Mouse (Mus musculus) myocyte (in vitro differentiated cells): ENCODE results near the gene Tsacc. TPM values are rescaled to one million over a fixed set of nuclear protein-coding genes. Genes with fewer than 3 reads are reported as not detected.
A peak's percentile ranks its signal among the peaks of the same experiment; 100 is the strongest.

Experiments used
- H3K27me3 ChIP-seq: one replicate; pipeline ENCODE4 v1.6.1; 2011; ENCODE audit not compliant: control insufficient read depth, insufficient read depth, insufficient read length
- H3K36me3 ChIP-seq: one replicate; pipeline ENCODE4 v1.6.1; 2011; ENCODE audit not compliant: control insufficient read depth, insufficient read depth
- H3K4me2 ChIP-seq: one replicate; pipeline ENCODE4 v1.6.1; 2011; ENCODE audit warnings: low read depth, control low read depth
- H3K4me3 ChIP-seq: one replicate; pipeline ENCODE4 v1.5.1; 2011; ENCODE audit warnings: mild to moderate bottlenecking, control low read depth, moderate library complexity
- H3K79me2 ChIP-seq: one replicate; pipeline ENCODE4 v1.6.1; 2011; ENCODE audit not compliant: control insufficient read depth, insufficient read depth
- H3ac ChIP-seq: one replicate; pipeline ENCODE4 v1.6.1; 2011; ENCODE audit not compliant: control insufficient read depth, insufficient read length
- CEBPB ChIP-seq: IDR thresholded peaks from 2 replicates; pipeline ENCODE4 v1.6.1; 2011; ENCODE audit warnings: mild to moderate bottlenecking, moderate library complexity; ENCODE audit not compliant: poor library complexity, insufficient read depth, severe bottlenecking
- E2F4 ChIP-seq: IDR thresholded peaks from one replicate; pipeline ENCODE4 v1.6.1; 2011; ENCODE audit warnings: mild to moderate bottlenecking, control low read depth, moderate library complexity; ENCODE audit not compliant: insufficient read depth
- MAX ChIP-seq: IDR thresholded peaks from one replicate; pipeline ENCODE4 v1.6.1; 2011; ENCODE audit warnings: low read depth, mild to moderate bottlenecking, control low read depth
- MYOD1 ChIP-seq, 3 experiments: IDR thresholded peaks; one replicate each; pipeline ENCODE4 v1.6.1; 2011; ENCODE audit warnings: control low read depth in 2 of 3, low read depth in 2 of 3, mild to moderate bottlenecking in 2 of 3, moderate library complexity in 1 of 3; ENCODE audit not compliant: insufficient read length in 2 of 3, control insufficient read depth in 1 of 3
- MYOG ChIP-seq, 3 experiments: IDR thresholded peaks; one replicate each; pipeline ENCODE4 v1.6.1; 2011; ENCODE audit warnings: control low read depth in 2 of 3, low read depth in 2 of 3, mild to moderate bottlenecking in 2 of 3; ENCODE audit not compliant: insufficient read length in 2 of 3, control insufficient read depth in 1 of 3, insufficient read depth in 1 of 3
- POLR2A ChIP-seq: IDR thresholded peaks from one replicate; pipeline ENCODE4 v1.6.1; 2011; ENCODE audit warnings: low read depth, mild to moderate bottlenecking, control low read depth, moderate library complexity; ENCODE audit not compliant: insufficient read length
- POLR2AphosphoS2 ChIP-seq: IDR thresholded peaks from one replicate; pipeline ENCODE4 v1.6.1; 2011; ENCODE audit warnings: low read depth, control low read depth; ENCODE audit not compliant: insufficient read length
- REST ChIP-seq: IDR thresholded peaks from one replicate; pipeline ENCODE4 v1.6.1; 2011; ENCODE audit warnings: mild to moderate bottlenecking, control low read depth, moderate library complexity; ENCODE audit not compliant: insufficient read depth, insufficient read length
- SRF ChIP-seq: IDR thresholded peaks from one replicate; pipeline ENCODE4 v1.6.1; 2011; ENCODE audit warnings: low read depth; ENCODE audit not compliant: control insufficient read depth, insufficient read length
- TCF12 ChIP-seq: IDR thresholded peaks from one replicate; pipeline ENCODE4 v1.6.1; 2011; ENCODE audit warnings: mild to moderate bottlenecking, control low read depth; ENCODE audit not compliant: poor library complexity, insufficient read depth, severe bottlenecking
- TCF3 ChIP-seq: IDR thresholded peaks from one replicate; pipeline ENCODE4 v1.6.1; 2011; ENCODE audit warnings: low read depth, control low read depth; ENCODE audit not compliant: insufficient read length
- USF1 ChIP-seq: IDR thresholded peaks from one replicate; pipeline ENCODE4 v1.6.1; 2011; ENCODE audit warnings: low read depth, mild to moderate bottlenecking, control low read depth, moderate library complexity
- polyA plus RNA-seq: library from polyadenylated mRNA; unstranded; fragments of >200 nt; fragmentation: generic; extraction: Trizol; gene quantifications from one replicate; pipeline ENCODE4 v1.2.1, GENCODE M21; 2012; ENCODE audit warnings: missing spikeins

Gene Tsacc
- polyA plus RNA-seq, 1 experiment, result 2.7 TPM

DNA sequence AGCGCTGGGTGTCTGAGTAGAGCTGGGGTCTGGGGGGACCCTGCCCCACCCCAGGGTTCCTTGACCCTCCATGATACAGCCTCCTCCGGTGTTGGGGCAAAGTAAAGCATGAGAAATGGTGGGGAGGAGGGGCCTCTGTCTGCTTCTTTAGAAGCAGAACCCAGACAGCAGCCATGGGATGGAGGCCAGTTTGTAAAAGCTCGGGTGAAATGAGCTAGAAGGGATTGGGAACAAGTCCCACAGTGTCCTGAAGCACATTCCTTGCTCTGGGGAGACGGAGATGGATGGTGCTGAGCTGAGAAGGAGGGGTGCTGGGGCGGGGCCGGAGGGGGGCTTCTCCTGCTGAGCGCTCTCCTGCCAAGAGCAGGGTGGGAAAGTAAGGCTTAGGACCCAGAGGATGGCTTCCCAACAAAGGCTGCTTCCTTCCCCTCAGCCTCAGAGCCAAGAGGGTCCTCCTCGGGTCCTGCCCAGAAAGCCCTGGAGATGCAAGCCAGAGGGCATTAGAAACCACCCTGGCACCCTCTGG lies 57.9 kb downstream of the Tsacc start:
- Histone ChIP-seq H3K36me3 (no peaks in the 10 kb centered on the region), H3K79me2 (no peaks in the 10 kb centered on the region), H3K4me3 (no peak overlapping the region), H3K4me2 (no peak overlapping the region), H3K27me3 (peaks cover 62% of the 10 kb centered on the region), H3ac (no peak overlapping the region)
- TF ChIP-seq MYOG (IDR thresholded peaks at IDR 0.05; ENCODE audit: control insufficient read depth in 1 of 3, insufficient read depth in 1 of 3, insufficient read length in 2 of 3, low read depth in 2 of 3) (no peak), POLR2AphosphoS2 (no peak), MYOD1 (IDR thresholded peaks at IDR 0.05; ENCODE audit: control insufficient read depth in 1 of 3, insufficient read length in 2 of 3, low read depth in 2 of 3) (no peak)

DNA sequence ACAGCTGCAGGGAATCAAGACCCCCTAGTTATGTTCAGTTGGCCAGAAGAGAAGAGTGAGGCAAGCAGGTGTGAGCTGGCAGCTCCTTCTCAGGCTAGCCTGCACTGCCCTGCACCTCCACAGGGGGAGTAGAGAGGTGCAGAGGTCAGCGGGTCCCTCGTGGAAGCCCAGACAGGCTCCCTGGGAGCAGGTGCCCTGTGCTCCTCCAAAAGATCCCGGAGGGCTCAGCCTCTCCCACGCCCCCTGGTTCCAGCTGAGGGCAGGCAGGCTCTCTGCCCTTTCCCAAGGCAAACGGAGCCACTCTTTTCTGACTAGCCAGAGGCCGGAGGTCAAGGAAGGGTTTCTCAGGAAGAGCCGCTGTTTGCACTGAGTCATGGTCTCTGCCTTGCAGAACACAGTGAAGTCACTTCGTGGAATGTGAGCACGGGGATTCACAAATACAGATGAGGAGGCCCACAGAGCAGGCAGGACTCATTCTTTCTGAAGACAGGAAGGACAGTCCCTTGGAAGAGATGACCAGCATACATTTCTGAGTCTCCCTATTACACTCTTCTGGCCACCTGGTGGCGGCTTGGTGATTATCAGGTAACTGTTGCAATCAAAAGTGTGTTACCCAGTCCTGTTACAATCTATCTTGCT lies 59.1 kb downstream of the Tsacc start:
- Histone ChIP-seq H3K27me3 (peaks cover 68% of the 10 kb centered on the region), H3K4me2 (no peak overlapping the region), H3K79me2 (no peaks in the 10 kb centered on the region), H3ac (no peak overlapping the region), H3K4me3 (no peak overlapping the region), H3K36me3 (no peaks in the 10 kb centered on the region)
- TF ChIP-seq MYOD1 (IDR thresholded peaks at IDR 0.05; ENCODE audit: control insufficient read depth in 1 of 3, insufficient read length in 2 of 3, low read depth in 2 of 3), result peak in 2 of 3 experiments; percentile 9 to 26
- no peak for TF ChIP-seq E2F4
- no peak for TF ChIP-seq MYOG (IDR thresholded peaks at IDR 0.05; ENCODE audit: control insufficient read depth in 1 of 3, insufficient read depth in 1 of 3, insufficient read length in 2 of 3, low read depth in 2 of 3)

DNA sequence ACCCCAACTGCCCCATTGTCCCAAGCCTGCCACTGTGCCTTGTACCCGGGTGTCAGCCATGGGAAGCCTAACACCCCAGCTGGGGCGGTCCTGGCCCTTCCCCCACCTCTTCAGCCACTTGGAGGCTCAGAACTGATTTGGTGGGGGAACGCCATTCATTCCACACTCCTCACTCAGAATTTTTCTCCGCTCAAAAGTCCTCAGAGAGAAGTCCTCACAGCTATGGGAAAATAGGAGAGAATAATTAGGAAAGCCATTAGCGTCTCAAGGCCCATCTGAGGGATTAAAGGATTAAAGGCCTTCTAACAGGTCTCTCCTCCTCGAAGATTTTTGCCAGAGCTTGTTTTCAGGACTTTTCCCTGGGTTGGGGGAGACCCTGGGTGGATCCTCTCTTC lies 59.6 kb downstream of the Tsacc start:
- Histone ChIP-seq H3K4me2 (no peak overlapping the region), H3K79me2 (no peaks in the 10 kb centered on the region), H3K36me3 (no peaks in the 10 kb centered on the region), H3K27me3 (peaks cover 70% of the 10 kb centered on the region), H3K4me3 (no peak overlapping the region), H3ac (no peak overlapping the region)
- no peak for TF ChIP-seq MYOD1 (IDR thresholded peaks at IDR 0.05; ENCODE audit: control insufficient read depth in 1 of 3, insufficient read length in 2 of 3, low read depth in 2 of 3)
- TF ChIP-seq REST, result no peak
- no peak for TF ChIP-seq POLR2AphosphoS2
- TF ChIP-seq POLR2A, result no peak
- no peak for TF ChIP-seq MYOG (IDR thresholded peaks at IDR 0.05; ENCODE audit: control insufficient read depth in 1 of 3, insufficient read depth in 1 of 3, insufficient read length in 2 of 3, low read depth in 2 of 3)
- TF ChIP-seq E2F4, result no peak
- no peak for TF ChIP-seq TCF12

DNA sequence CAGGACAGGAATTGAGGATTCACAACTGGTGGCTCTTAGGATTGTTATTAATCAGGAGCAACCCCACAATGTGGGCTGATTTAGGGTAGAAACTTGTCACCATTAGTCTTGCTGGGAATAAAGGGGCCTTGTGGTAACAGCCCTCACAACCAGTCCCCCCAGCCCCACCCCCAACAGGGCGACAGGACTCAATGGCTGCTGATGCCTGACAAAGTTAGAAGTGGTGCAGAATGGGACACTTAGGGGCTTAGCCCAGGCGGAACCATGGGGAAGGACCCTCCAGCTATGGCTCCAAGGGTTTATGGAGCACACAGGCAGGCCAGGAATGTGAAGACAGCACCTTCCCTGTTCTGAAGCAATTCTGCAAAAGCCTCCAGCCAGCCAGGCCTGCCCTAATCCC lies 61.2 kb downstream of the Tsacc start:
- Histone ChIP-seq H3K27me3 (peaks cover 67% of the 10 kb centered on the region), H3K79me2 (no peaks in the 10 kb centered on the region), H3K4me2 (no peak overlapping the region), H3K4me3 (no peak overlapping the region), H3K36me3 (no peaks in the 10 kb centered on the region), H3ac (no peak overlapping the region)
- no peak for TF ChIP-seq MYOD1 (IDR thresholded peaks at IDR 0.05; ENCODE audit: control insufficient read depth in 1 of 3, insufficient read length in 2 of 3, low read depth in 2 of 3)
- TF ChIP-seq TCF12, result no peak
- no peak for TF ChIP-seq SRF
- no peak for TF ChIP-seq REST
- no peak for TF ChIP-seq TCF3
- TF ChIP-seq MYOG (IDR thresholded peaks at IDR 0.05; ENCODE audit: control insufficient read depth in 1 of 3, insufficient read depth in 1 of 3, insufficient read length in 2 of 3, low read depth in 2 of 3), result no peak
- TF ChIP-seq USF1, result no peak
- no peak for TF ChIP-seq CEBPB
- TF ChIP-seq E2F4, result no peak
- TF ChIP-seq POLR2A, result no peak
- no peak for TF ChIP-seq POLR2AphosphoS2
- no peak for TF ChIP-seq MAX

DNA sequence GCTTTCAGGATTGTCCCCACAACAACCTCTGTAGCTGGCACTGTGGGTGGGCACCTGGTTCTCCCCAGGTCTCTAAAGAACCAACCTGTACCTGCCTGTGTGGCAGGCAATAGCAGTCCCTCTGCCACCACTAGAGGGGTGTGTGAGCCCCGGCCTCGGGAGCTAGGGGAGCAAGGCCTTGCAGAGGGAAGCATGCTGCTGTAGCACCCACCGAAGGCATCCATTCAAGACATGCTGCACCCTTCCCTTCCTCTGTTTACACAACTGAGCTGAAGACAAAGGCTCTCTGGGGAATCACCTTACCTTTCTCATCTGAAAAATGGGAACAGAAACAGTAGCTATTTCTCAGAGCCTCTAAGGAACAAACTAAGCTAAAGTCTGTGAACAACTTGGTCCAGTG lies 61.6 kb downstream of the Tsacc start:
- no peak overlapping the region for H3K4me3 ChIP-seq
- H3K4me2 ChIP-seq, result no peak overlapping the region
- TF ChIP-seq E2F4 (no peak), TCF12 (no peak), POLR2A (no peak), SRF (no peak), CEBPB (no peak), REST (no peak), MYOG (IDR thresholded peaks at IDR 0.05; ENCODE audit: control insufficient read depth in 1 of 3, insufficient read depth in 1 of 3, insufficient read length in 2 of 3, low read depth in 2 of 3) (no peak), MAX (no peak), POLR2AphosphoS2 (no peak)
- peaks cover 67% of the 10 kb centered on the region for H3K27me3 ChIP-seq
- no peaks in the 10 kb centered on the region for H3K36me3 ChIP-seq
- H3K79me2 ChIP-seq, result no peaks in the 10 kb centered on the region
- no peak overlapping the region for H3ac ChIP-seq
